Mouse (Mus musculus) limb, embryonic 11.5 days (tissue): ENCODE data around the gene Bpi. TPM values are rescaled to one million over a fixed set of nuclear protein-coding genes. Genes with fewer than 3 reads are reported as not detected.

Experiments
- microRNA-seq: library from miRNA; unstranded; fragments of <30 nt; microRNA quantifications from one replicate; pipeline ENCODE4, GENCODE M21; 2016
- polyA plus RNA-seq: library from polyadenylated mRNA; unstranded; fragments of >200 nt; fragmentation: Nextera tagmentation; extraction: Ambion mirVana; gene quantifications from 2 replicates; pipeline ENCODE4 v1.2.1, GENCODE M21; 2014

Bpi gene
- polyA plus RNA-seq, 1 experiment from 2014 or later: not detected

Small RNA genes lying within 50 kb of the gene (microRNA-seq; reads per million reads assigned to microRNA genes)
- gene Mir7685: not detected

Other genes starting within 250 kb of the Bpi start
- 32.4 and 33.5 TPM in 2 replicates for gene Tti1, start 229.7 kb upstream of the Bpi start, polyA plus RNA-seq
- 64.5 and 64.7 TPM in 2 replicates for gene Rprd1b, start 229.6 kb upstream of the Bpi start, polyA plus RNA-seq
- 1.2 and 1.7 TPM in 2 replicates for gene Tgm2, start 111.7 kb upstream of the Bpi start, polyA plus RNA-seq
- gene D630003M21Rik, start 28.9 kb upstream of the Bpi start, polyA plus RNA-seq: 2.3 and 3.2 TPM in 2 replicates
- 3.1 and 4.0 TPM in 2 replicates for gene Lbp, start 48.4 kb downstream of the Bpi start, polyA plus RNA-seq
- gene Snhg11, start 117.5 kb downstream of the Bpi start, polyA plus RNA-seq: 4.0 and 4.7 TPM in 2 replicates
- gene Ralgapb, start 151.8 kb downstream of the Bpi start, polyA plus RNA-seq: 19.3 and 21.6 TPM in 2 replicates
- gene Adig, start 244.5 kb downstream of the Bpi start, polyA plus RNA-seq: 0.35 TPM in 1 of 2 replicates, not detected in the other